Mouse (Mus musculus): ENCODE measurements at regions not wholly inside any gene's neighbourhood (a gene's known extent, or its start where the extent isn't known, plus 50 kb on each side); places are given as distances from the start of the nearest gene placed in this dataset.

DNA sequence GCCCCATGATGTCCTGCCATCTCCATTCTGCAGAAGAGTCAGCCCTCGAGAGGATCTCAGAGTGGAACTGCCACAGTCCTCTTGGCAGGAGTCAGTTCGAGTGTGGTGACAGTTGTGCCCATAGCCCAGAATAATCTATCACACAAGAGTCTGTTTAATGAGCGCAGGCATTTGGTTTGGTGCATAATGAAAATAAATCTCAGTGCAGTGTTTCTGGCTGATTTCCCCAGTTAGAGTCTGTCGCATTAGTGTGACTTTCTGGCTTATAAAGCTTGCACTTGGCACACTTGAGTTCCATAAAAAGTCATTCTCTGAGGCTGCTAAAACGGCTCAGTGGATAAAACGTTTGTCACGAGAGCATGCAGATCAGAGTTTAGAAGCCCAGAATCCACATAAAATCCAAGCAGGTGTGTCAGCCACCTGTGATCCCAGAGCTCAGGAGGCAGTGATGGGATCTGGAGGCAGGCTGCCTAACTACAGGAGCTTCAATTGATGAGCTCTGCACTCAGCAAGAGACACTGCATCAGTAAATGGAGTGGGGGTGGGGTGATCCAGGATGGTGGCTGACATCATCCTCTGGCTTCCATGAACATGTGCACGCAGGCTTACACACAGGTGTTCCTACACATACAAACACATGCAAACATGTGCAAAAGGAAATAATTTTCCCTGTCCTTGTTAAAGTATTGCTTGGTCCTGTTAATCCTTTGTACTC, 578.5 kb downstream of the Plekhb2 start:
- in situ Hi-C loops (cut with MboI), result no loop called here

DNA sequence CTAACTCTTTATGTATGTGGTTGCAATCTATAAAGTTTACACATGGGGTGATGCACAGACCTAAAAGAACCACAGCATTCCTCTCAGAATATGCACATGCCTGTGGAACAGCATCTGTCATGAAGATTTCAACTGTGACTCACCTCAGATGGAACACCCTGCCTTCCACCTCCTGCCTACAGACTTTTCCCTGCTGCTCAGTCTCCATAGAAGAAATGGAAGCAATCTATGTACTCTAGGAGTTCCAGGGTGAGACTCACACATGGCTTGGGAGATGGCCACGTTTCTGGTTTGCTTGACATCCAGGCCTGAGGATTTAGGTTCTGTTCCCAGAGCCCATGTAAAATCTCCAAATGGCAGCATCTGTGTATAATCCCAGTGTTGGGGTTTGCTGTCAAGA, 579.7 kb downstream of the Plekhb2 start:
- in situ Hi-C loops (cut with MboI), result no loop called here

DNA sequence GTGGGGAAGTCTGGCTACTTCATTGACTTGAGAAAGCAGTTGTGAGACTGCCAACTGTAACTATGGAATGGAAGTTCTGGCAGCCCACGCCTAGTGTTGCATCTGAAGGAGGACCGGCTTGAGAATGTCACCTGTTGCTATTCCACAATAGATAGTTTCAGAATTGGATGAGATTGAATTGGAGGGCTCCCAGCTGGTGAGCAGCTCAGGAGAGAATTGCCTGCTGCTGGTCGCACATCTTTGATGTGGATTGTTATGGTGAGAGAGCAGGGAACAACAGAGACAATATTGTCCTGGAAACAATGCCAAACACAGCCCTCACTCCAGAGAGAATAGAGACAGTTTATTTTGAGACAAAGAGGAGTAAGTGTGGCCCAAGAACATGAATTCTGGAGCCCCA, 585.9 kb downstream of the Plekhb2 start:
- in situ Hi-C loops (cut with MboI), result no loop called here

DNA sequence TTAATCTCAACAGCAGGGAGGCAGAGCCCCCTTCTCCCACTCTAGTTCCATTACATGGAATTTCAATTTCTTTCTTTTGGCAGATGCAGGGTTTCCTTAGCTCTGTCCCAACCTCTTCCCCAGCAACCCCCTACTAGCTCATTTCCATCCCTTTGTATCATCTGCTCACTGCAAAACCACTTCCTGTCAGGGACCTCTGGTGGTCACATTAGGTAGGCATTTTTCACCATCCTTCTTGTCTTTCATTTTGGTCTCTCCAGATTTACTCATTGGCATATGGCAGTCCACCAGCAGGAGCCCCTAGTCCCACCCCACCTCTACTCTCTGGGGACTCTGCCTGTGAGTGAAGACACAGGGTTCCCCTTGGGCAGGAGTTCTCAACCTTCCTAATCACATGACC, 597.6 kb downstream of the Plekhb2 start:
- in situ Hi-C loops (cut with MboI), result no loop called here

DNA sequence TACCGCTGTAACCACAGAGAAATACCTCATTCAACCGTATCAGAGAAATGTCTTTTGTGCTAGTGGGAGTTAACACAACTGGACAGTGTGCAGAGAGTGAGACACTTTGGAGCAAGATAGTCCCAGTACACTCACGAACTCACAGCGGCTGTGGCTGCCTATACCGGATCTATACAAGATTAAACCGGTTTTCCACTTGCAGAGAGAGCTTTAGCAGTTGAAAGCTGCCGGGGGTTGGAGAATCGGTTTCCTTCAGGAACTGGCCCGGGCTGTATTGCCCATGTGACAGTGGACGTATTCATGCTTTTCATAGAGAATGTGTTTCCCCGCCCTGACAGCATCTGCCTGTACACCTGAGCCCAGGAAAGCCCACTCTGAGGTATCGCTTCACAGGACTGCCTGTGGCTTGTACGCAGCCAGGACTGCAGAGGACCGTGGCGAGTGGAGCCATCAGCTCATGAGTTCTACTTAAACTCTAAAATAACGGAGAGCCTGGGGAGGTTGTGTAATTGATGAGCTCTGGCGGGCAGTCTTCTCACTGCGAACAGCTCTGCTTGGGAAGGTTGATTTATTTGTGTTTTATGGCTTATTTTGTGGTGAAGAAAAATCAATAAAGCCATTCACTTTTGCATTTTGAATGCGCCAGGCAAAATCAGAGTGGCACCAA, 602.8 kb downstream of the Plekhb2 start:
- in situ Hi-C loops (cut with MboI), result no loop called here

DNA sequence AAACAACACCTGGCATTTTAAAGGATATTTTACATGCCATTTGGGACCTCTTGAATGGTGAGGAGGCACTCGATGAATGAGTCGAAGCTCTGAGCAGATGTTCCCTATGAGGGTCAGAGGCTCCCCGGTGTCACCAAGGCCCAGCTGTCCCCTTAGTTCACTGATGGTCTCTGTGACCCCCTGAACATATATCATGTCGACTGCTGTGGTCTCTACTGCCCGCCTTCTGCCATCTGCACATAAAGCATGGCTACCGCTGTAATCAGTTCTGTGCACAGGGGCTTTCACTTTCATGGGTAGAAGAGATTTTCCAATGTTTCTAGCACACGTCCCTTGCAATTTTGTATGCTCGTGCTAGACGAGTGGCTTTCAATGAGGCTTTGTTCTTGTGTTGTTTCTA, 607.8 kb downstream of the Plekhb2 start:
- in situ Hi-C loops (cut with MboI), result no loop called here

DNA sequence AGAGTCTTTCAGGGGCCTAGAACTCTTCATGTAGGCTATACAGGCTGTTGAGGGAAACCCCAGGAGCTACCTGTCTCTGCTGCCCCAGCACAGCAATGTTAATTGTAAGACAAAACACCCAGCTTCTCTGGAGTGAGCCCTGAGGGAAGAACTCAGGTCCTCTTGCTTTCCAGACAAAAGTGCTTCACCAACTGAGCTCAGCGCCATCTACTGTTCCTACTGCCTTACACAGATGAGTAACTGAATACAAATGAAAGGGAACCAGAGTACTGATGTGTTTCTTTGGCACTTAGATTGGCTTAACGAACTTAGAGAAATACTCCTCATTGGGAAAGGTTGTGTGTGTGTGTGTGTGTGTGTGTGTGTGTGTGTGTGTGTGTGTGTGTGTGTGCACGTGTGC, 603.1 kb upstream of the Hs6st1 start:
- in situ Hi-C loops (cut with MboI), result no loop called here

DNA sequence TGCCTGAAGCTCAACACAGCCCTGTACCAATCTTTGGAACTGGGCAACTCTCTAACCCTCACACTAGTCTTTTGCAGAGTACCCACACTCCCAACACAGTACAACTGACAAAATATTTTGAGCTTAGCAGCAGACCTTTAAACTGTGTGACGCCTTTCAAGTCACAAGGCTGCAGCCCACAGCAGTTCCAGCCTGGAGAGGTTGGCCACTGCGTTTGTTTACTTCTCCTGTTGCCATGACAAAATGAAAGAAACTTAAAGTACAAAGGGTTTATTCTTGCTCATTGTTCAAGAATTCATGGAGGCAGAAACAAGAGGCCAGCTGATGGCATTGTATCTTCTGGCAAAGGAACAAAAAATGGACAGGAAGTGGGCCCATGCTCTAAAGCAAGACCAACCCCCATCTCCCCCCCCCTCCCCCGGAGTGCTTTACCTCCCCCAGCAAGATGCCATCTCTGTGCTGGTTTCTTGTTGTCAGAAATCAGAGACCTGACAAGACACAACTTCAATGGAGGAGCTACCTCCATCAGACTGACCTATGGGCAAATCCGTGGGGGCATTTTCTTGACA, 598.9 kb upstream of the Hs6st1 start:
- in situ Hi-C loops (cut with MboI), result no loop called here

DNA sequence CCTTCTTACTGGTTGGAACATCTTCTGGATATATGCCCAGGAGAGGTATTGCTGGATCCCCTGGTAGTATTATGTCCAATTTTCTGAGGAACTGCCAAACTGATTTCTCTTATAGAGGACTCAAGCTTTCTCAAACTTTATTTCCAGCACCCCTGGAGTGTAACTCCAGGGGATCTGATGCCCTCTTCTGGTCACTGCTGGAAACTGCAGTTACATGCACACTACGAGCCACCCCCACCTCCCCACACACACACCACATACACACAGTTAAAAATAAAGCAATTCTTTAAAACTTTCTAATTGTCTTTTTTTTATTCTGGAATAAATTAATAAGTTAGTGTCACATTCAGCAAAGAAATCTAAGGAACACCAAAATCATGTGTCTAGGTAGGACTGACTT, 589.9 kb upstream of the Hs6st1 start:
- in situ Hi-C loops (cut with MboI), result no loop called here

DNA sequence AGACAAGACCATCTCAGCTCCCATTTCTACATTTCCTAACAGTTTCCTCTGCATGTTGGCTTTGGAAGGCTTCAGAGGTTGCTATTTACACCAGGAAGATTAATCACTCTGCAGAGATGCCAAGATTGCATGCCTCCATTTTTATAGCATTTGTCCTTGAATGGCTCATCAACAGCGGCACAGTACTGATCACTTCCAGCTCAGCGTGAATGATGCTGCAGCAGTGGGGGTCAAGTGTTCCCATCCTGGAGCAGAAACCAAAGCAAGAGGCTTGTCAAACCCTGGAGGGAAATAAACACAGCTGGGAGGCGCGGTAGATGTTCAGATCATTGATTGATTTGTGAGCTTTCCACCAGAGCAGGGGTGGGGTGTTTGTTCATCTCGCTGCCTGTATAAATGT, 572.2 kb upstream of the Hs6st1 start:
- in situ Hi-C loops (cut with MboI), result no loop called here

DNA sequence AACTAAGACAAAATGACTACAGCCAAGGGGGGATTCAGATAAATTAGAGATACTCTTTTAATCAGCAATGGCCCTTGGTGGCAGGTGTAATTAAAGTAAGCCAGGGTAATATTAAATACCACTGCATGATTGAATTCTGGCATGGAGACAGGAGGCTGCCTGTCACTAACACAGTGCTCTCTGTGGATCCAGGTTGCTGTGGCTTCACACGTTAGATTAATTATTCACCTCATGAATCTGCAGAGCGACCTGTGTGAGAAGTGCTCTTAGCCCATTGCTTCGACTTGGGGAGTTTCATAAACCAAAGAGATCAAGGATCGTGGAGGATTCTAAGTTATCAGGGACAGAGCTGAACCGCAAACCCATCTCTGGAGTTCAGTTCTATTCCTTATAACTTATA, 545.2 kb upstream of the Hs6st1 start:
- in situ Hi-C loops (cut with MboI), result no loop called here

DNA sequence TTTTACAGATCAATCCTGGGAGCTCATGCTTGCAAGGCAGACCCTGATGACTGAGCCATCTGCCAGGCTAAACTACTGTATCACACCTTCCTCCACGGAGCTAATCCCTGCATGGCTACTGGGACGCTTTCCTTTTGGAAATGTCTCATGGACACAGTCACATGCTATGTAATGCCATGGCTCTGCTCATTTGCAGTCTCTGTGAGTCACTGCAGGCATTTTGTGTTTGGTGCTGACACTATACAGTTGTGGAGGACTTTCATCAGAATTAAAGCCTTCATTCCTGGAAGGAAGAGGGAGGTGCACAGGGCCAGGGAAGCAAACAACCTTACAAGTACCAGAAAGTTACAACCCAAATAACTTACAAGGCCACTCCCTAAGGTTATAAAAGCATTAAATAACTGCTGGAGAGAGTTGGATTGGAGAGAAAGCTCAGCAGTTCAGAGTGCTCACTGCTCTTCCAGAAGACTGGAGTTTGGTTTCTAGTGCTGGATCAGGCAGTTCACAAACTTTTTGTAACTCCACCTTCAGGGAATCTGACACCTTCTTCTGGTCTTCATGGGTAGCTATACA, 544.3 kb upstream of the Hs6st1 start:
- in situ Hi-C loops (cut with MboI), result no loop called here

DNA sequence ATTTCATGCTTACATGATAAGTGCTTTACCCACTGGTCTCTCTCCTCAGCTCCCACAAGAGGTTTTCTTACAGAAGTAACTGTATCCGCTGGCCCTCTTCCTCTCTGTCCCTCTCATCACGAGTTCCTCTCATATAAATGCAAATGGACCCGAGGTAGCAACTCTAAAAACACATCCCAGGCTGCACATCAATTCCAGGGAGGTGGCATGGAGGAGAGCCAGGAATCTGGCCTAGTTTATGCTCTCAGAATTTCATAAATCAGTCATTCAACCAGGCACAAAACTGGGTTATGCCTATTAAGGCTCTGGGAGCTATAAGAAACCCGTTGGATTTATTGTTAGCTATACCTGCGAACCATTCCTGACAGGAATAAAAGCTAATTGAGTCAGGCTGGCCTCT, 543.4 kb upstream of the Hs6st1 start:
- in situ Hi-C loops (cut with MboI), result no loop called here

DNA sequence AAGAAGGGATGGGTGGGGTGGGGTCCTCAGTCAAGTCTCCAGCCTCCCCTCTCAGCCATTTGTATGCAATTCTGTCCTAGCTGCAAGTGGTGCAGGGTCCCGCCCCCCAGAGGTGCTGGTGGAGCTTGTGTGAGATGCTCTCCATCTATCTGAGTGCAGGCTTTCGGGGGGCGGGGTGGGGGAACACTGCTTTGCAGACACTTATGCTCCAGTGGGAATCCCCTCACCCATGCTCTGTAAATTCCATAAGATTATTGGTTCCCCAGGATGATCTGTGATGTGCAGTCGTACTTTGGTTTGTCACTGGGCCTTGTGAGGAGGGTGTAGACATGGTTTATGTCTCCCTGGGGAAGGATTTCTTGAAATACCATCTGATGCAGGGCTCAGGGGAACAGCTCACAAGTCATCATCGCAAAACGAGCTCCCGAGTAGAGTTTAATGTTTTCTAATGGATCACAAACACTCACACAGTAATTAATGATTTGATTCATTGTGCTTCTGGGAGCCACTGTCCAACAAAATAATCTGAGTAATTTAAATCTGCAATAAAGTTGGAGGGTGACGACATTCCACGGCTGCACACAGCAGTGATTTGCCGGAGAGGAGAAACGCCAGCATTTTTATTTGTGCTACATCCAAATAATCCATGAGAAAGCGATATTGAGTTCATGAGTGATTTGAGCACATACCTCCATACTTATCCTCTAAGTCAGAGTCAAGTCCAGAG, 540.3 kb upstream of the Hs6st1 start:
- in situ Hi-C loops (cut with MboI), result no loop called here

DNA sequence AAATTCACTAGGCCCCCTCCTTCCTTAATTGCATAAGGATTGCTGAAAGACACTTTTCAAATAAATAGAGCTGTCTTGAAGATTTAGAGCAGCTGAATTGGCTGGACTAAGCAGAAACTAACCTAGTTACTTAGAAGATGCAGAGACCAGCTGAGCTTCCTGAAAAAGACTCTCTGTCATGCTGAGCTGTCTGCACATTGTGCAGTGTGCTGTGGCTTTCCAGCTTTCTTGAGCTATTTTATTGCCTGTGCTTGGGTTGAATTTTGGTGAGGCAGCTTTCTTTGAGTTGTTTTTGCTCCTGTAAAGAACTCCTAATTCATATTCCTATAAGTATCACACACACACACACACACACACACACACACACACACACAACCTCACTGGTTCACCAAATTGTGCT, 532.7 kb upstream of the Hs6st1 start:
- in situ Hi-C loops (cut with MboI), result no loop called here

DNA sequence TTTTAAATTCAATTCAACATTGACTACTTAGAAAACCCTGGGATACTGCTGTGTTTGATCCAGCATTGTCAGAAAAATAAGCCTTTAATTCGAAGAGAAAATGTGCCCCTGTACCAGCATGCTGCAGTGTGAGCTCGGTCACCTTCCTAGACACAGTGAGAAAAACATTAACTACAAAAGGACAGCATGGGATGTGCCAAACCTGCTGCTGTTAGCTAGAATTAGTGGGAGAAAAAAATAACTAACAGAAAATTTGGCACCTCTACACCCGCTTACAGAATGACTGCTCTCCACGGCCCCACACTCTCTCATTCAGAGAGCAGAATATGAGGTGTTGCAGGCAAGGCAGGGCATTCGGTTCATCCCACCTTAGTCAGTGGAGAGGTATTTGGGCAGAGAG, 531.9 kb upstream of the Hs6st1 start:
- in situ Hi-C loops (cut with MboI), result no loop called here

DNA sequence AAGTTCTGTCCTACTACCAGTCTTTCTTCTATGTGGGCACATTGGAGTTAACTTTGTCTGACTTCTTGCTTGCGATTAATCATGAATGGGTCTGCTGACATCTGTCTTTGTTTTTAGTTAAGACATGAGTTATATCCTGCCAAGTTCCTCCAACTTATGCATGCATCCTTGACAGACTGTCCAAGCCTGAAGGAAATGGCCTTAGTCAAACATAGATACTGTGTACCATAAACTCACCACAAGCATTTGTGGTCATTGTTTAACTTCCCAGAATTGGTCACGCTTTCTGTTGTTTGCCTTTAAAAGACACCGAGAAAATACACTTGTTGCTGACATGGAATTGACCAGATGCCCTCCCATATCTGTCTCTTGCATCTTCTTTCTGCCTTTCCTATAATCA, 519.4 kb upstream of the Hs6st1 start:
- in situ Hi-C loops (cut with MboI), result no loop called here

DNA sequence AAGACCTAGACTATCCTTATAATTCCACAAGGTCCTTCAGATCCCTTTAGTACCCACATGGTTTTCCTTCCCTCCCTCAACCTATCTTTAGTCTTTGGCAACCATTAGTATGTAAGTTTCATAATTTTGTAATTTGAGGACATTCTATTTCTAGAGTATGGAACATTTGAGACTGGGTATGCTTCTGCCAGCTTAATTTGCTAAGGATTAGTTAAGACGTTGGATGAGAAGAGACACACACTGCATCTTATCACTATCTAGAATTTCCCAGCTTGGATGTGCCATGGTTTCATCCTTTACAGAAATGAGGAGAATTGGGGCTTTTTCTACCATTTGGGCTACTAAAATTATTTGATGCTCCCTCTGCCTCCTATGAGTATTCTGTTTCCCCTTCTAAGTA, 516.7 kb upstream of the Hs6st1 start:
- in situ Hi-C loops (cut with MboI), result no loop called here

DNA sequence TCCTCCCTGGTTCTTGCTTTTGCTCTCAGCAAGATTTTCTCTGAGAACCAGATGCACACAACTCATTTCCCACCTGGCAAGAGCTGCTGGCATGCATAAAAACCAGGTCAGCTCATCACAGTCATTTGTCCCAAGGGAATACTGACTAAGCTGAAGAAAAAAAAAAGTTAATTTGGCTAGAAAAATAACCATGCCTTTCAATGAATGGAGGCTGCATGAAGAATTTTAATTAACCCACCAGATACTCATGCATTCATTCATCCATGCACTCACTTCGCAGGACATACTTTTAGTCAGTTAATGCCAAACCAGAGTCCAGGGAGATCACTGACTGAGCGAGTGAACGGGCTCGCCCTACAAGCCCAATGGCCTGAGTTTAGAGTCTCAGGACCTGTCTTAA, 505.4 kb upstream of the Hs6st1 start:
- in situ Hi-C loops (cut with MboI), result no loop called here

DNA sequence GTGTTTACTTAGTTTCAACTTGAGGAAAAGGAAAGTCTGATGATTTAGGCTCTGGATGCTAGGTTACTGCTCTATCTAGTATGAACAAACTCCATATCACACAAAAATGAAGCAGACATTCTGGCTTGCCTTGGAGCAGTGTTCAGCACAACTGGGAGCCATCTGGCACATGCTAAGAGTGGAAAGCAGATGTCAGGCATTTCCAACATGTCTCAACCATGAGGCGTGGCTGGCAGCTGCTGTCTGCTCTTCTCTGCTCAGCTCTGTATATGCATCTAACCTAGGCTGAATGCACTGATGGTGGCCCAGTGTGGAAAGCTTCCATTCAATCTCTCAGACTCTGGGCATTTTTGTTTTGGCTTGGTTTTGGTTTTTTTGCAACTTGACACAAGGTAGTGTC, 493.0 kb upstream of the Hs6st1 start:
- in situ Hi-C loops (cut with MboI), result no loop called here

DNA sequence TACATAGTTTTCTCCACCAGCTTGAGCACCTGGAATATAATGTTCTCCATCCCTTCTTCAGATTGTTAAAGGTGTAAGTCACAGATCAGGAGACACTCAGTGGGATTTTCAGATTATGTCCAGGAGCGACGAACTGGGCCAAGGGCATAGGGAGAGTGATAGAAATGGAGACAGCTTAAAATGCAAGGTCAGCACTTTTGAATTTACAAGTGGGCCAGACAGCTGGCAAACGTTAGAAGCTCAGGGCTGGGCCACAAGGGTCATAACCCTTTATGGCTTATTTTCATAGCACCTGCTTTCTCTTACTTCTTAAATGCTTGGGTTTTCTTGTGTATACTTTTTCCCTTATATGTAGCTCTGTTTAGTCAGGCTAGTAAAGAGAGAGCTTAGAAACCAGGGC, 488.8 kb upstream of the Hs6st1 start:
- in situ Hi-C loops (cut with MboI), result no loop called here

DNA sequence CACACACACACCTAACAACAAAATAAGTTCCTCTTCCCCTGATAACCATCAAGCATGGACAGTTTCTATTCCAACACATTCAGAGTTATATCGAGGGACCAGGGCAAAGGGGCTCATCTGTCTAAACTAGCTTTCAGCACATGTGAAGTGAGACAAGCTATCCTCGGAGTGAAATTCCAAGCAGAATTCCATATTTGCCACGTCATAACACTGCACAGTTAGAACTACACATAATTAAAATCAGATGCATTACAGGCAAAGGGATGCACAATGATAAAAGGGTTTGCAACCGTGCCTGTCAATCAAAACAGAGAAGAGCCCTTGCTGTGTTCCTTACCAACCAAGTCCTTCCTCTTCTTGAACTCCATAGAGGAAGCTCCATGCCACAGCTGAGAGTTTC, 488.2 kb upstream of the Hs6st1 start:
- in situ Hi-C loops (cut with MboI), result no loop called here

DNA sequence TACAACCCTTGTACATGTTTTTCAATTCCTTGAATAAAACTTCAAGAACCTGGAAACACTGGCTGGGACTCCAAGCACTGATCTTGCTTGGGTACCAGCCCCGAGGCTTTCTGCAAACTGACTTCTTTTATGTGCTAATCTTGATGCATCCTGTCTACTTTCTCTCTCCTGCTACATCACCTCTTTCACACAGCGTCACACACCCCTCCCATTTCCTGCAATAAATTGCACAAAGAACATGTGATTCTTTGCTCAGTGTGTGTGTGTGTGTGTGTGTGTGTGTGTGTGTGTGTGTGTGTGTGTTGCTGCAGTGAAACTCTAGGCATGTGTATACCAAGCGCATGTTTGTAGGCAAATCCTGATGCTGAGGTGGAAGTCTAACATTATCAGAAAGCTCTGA, 487.7 kb upstream of the Hs6st1 start:
- in situ Hi-C loops (cut with MboI), result no loop called here
